Mouse (Mus musculus) kidney, embryonic 15.5 days (tissue): ENCODE measurements at regions not wholly inside any gene's neighbourhood (a gene's known extent, or its start where the extent isn't known, plus 50 kb on each side); places are given as distances from the start of the nearest gene placed in this dataset.

Experiments
- ATAC-seq: fragments of 200-750 bp; cut with Nextera tagmentation; replicated peaks from 2 replicates; pipeline ENCODE4 v1.8.0; 2017; ENCODE audit warnings: moderate TSS enrichment; ENCODE audit not compliant: low FRiP score
- H3K27ac ChIP-seq: fragments of 300-500 bp; sonication (generic); 2 replicates; pipeline ENCODE4 v1.5.1; 2015; ENCODE audit warnings: mild to moderate bottlenecking, inconsistent platforms
- H3K27me3 ChIP-seq: fragments of 300-500 bp; sonication (generic); 2 replicates; pipeline ENCODE4 v1.6.1; 2015; ENCODE audit warnings: inconsistent platforms
- H3K36me3 ChIP-seq: fragments of 300-500 bp; sonication (generic); 2 replicates; pipeline ENCODE4 v1.6.1; 2015; ENCODE audit warnings: inconsistent platforms
- H3K4me1 ChIP-seq: fragments of 300-500 bp; sonication (generic); 2 replicates; pipeline ENCODE4 v1.6.1; 2015; ENCODE audit warnings: inconsistent platforms
- H3K4me2 ChIP-seq: fragments of 300-500 bp; sonication (generic); 2 replicates; pipeline ENCODE4 v1.6.1; 2015; ENCODE audit warnings: moderate library complexity, mild to moderate bottlenecking, inconsistent platforms
- H3K4me3 ChIP-seq: fragments of 300-500 bp; sonication (generic); replicated peaks from 2 replicates; pipeline ENCODE4 v1.5.1; 2015; ENCODE audit warnings: mild to moderate bottlenecking, inconsistent platforms
- H3K9ac ChIP-seq: fragments of 300-500 bp; sonication (generic); 2 replicates; pipeline ENCODE4 v1.6.1; 2015; ENCODE audit warnings: mild to moderate bottlenecking, inconsistent platforms
- H3K9me3 ChIP-seq: fragments of 300-500 bp; sonication (generic); replicated peaks from 2 replicates; pipeline ENCODE4 v1.6.1; 2016; ENCODE audit warnings: inconsistent platforms
- WGBS: fragments of 180-500 bp; shearing (Covaris S2); methylation state at CpG from one replicate; pipeline ENCODE4 v1.1.7; 2015; ENCODE audit warnings: mixed read lengths; 5-methylcytosine and 5-hydroxymethylcytosine counted together

DNA sequence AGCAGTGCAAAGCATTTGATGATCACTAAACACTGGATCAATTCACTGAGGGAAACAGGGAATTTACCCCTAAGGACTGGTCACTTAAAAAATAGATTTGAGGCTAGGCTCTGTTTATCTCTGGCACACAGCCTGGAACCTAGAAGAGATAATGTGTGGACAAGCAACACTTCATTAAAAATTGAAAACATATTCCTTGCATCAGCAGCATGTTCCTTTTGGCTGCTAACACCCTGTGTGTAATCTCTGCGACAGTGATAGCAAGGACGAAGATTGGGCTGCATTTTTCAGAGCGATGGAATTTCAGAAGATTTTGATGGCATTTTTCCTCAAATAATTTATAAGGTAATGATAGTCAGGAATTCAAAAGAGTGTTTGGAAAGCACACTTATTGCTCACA is 310.9 kb downstream of the Nova1 start:
- Histone ChIP-seq H3K9me3 (no peaks in the 10 kb centered on the region; the same call in 1 of the 2 replicates), H3K27me3 (no peaks in the 10 kb centered on the region), H3K27ac (no peak overlapping the region), H3K9ac (no peak overlapping the region), H3K36me3 (no peaks in the 10 kb centered on the region), H3K4me3 (no peak overlapping the region), H3K4me2 (no peak overlapping the region), H3K4me1 (no peaks in the 10 kb centered on the region)
- ATAC-seq: no peak
- 75% methylated on average over 3 of the region's 3 CpGs for WGBS

DNA sequence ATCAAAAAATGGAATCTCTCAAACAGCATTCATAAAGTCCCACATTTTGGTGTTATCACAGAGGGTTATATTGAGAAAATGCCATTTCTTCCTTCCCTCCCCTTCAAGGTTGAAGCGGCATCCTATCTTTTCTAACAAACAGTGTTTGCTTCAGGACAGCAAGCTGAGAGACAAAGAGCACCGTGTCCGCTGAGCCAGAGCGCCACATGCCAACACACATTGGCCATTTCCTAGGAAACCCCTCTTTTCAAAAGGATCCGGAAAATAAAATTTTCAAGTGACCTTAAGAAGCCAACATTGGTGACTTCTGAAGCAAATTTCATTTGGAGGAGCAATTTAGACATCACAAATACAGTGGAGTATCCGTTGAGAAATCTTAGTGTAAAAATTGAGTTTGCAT is 326.3 kb downstream of the Nova1 start:
- Histone ChIP-seq H3K27me3 (no peaks in the 10 kb centered on the region), H3K9ac (no peak overlapping the region), H3K36me3 (no peaks in the 10 kb centered on the region), H3K27ac (no peak overlapping the region), H3K4me2 (no peak overlapping the region), H3K4me1 (no peaks in the 10 kb centered on the region), H3K4me3 (no peak overlapping the region), H3K9me3 (no peaks in the 10 kb centered on the region)
- ATAC-seq: no peak
- 90% methylated on average over 6 of the region's 6 CpGs for WGBS

DNA sequence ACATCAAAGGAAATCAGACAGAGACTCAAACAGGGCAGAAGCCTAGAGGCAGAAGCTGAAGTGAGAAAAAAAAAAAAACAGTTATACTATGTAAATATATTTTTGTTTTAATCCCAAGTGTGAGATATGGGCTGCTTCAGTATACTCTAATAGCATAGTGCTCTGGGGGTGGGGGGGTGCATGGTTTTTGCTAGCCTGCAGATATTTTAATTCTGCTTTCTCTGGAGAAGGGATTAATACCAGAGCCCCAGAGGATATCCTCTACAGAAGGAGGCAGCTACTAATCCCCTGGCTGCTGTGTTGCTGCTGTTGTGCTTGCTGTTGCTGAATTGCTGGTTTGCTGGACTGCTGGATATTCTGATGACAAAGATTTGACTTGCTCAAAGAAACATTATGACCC is 367.8 kb downstream of the Nova1 start:
- Histone ChIP-seq H3K4me2 (no peak overlapping the region), H3K4me1 (no peaks in the 10 kb centered on the region), H3K27me3 (no peaks in the 10 kb centered on the region), H3K36me3 (no peaks in the 10 kb centered on the region), H3K4me3 (no peak overlapping the region), H3K27ac (no peak overlapping the region), H3K9ac (no peak overlapping the region), H3K9me3 (no peaks in the 10 kb centered on the region)
- no peak for ATAC-seq

DNA sequence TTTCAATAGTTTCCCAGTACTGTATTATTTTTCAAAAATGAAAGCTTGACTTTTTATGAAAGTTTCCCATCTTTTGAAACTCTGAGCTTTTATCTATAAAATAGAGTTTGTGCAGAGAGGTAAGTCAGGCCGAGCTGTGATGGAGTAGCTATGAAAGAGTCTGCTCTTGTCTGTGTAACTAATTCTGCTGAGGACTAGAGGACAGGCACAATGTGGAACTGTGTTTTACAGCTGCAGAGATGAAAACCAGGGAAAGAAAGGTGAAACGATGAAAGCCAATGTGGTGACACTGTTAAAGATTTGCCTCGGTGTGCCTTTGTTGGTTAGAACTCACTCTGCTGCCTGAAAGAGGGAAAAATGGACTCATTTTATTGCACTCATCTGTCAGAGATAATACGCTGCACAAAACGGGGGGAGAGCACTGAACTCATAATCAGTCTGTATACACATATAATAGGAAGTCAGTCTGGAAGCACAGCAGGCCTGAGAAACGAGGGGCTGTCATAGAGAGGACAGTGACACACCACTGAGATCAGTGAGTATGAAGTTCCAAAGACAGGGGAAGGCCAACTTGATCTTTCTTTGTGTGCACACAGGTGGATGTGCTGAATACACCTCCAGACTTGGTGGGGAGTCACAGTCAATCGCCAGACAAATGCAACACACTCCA is 373.9 kb downstream of the Nova1 start:
- ATAC-seq: no peak
- Histone ChIP-seq H3K9me3 (no peaks in the 10 kb centered on the region), H3K4me2 (no peak overlapping the region), H3K27ac (no peak overlapping the region), H3K36me3 (no peaks in the 10 kb centered on the region), H3K4me3 (no peak overlapping the region), H3K9ac (no peak overlapping the region), H3K4me1 (no peaks in the 10 kb centered on the region), H3K27me3 (no peaks in the 10 kb centered on the region)
- WGBS: 78% methylated on average over 7 of the region's 7 CpGs

DNA sequence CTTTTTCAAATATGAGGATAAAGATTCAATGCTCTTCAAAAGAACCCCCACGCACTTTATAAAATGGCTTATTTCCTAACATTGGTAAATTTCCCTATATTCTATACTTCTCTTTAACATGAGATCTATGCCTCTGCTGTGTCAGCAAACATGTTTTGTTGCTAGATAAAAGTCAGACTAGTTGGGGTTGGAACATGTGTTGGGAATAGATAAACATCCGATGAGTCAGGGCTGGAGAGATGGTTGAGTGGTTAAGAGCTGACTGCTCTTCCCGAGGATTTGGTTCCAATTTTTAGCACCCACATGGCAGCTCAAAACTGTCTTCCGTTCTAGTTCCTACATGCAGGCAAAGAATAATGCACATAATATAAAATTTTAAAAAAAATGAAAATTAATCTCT is 399.1 kb downstream of the Nova1 start:
- no peak for ATAC-seq
- Histone ChIP-seq H3K36me3 (no peaks in the 10 kb centered on the region), H3K9me3 (no peaks in the 10 kb centered on the region), H3K4me2 (no peak overlapping the region), H3K27ac (no peak overlapping the region), H3K4me3 (no peak overlapping the region), H3K27me3 (no peaks in the 10 kb centered on the region), H3K4me1 (no peaks in the 10 kb centered on the region), H3K9ac (no peak overlapping the region)
- WGBS: 83% methylated on average over 4 of the region's 4 CpGs

DNA sequence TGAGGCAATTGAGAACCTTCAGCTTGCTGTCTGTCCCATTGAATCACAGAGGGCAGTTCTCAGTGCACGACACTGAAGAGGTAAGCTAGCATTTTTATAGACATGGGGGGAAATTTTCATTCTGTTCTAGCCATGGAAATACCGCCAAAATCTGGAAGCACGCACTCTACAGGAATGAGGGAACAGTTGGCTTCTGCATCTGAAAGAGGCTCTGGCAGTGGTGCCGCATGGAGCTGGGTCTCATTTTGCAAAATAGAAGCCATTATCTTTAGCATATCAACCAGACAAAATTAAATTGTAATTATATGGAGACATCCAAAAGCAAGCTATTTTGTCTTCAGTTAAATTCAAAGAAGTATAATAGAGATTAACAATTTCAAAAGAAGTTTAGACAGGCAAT is 399.7 kb downstream of the Nova1 start:
- Histone ChIP-seq H3K27ac (no peak overlapping the region), H3K4me2 (no peak overlapping the region), H3K4me3 (no peak overlapping the region), H3K9me3 (no peaks in the 10 kb centered on the region), H3K36me3 (no peaks in the 10 kb centered on the region), H3K4me1 (no peaks in the 10 kb centered on the region), H3K27me3 (no peaks in the 10 kb centered on the region), H3K9ac (no peak overlapping the region)
- 87% methylated on average over 4 of the region's 4 CpGs for WGBS
- no peak for ATAC-seq

DNA sequence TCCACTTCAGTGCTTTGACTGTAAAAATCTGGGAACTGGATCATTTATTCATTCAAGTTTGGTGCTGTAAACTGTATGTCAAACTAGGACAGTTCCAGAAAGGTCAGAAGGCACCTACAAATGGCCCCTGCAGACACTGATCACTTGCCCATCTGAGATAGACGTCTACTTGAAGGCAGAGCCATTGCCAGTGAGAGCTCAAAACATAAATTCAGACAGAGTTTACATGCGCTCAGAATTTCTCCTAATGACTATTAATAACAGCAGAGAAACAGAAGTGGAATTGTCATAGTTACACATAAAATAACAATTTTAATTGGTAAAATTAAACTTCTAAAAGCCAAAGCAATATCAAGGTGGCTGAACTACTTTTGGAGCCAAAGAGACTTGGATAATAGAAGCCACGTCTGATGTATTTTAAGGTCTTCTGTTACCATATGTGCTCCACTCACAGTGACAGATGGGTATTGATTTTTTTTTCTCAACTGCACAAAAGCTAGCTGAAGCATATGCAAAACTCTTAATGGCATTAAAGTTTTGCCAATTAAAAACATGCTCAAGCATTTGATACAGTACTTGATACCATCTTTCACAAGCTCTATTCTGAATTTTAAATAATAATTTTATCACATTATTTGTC is 401.8 kb downstream of the Nova1 start:
- Histone ChIP-seq H3K4me3 (no peak overlapping the region), H3K4me2 (no peak overlapping the region), H3K27ac (no peak overlapping the region), H3K36me3 (no peaks in the 10 kb centered on the region), H3K4me1 (no peaks in the 10 kb centered on the region), H3K9me3 (no peaks in the 10 kb centered on the region), H3K27me3 (no peaks in the 10 kb centered on the region), H3K9ac (no peak overlapping the region)
- 74% methylated on average over 3 of the region's 3 CpGs for WGBS
- ATAC-seq: no peak

DNA sequence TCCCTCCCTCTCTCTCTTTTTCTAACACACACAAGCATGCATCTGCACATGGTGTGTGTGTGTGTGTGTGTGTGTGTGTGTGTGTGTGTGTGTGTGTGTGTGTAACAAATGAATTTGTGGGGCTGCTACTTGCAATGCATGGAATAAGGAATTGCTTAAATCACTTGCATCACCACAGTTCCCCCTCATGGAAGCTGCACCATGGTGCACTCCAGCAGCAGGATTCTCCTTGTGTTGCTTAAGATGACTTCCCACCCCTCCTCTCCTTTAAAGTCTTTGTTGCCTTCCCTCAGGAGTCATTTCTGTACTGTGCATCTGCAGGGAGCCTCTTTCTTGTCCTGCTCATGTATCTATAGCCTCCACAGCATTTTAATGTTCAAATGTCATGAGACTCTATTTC is 402.5 kb downstream of the Nova1 start:
- Histone ChIP-seq H3K27me3 (no peaks in the 10 kb centered on the region), H3K36me3 (no peaks in the 10 kb centered on the region), H3K4me2 (no peak overlapping the region), H3K4me1 (no peaks in the 10 kb centered on the region), H3K9ac (no peak overlapping the region), H3K9me3 (no peaks in the 10 kb centered on the region), H3K27ac (no peak overlapping the region), H3K4me3 (no peak overlapping the region)
- ATAC-seq: no peak

DNA sequence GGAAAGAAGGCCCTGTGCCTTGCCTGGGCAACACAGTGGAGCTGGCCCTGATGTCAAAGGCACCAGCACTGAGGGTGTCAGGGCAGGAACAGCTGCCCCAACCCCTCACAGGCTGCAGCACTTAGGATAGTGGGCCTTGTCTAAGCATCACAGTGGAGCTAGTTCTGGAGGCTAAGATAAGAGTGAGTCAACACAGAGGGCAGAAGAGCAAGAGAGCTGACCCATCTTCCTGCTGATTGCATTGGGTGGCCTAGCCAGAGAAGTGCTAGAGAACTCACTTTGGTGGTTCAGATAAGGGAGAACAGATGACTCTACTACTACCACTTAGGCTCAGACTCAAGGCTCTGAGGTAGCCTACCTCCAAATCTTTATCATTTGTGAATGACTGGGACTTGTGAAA is 413.1 kb downstream of the Nova1 start:
- Histone ChIP-seq H3K27ac (no peak overlapping the region), H3K4me3 (no peak overlapping the region), H3K4me2 (no peak overlapping the region), H3K36me3 (no peaks in the 10 kb centered on the region), H3K9ac (no peak overlapping the region), H3K4me1 (no peaks in the 10 kb centered on the region), H3K9me3 (no peaks in the 10 kb centered on the region), H3K27me3 (no peaks in the 10 kb centered on the region)
- no peak for ATAC-seq

DNA sequence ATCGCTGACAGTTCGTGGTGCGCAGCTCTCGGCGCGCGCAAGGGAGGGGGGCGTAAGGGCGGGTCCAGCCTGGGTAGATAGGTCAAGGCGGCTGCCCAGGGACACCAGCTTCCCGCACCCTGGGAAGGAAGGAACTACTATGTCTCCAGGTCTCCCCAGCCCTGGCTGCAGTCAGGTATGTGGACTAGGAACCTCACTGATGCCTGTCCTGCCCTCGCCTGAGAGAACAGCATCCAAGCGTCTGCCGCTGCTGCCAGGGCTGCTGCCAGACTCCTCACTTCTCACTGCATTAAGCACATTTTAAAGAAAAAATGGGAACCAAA is 419.1 kb downstream of the Nova1 start:
- peaks cover 3% of the 10 kb centered on the region; the same call in 1 of the 2 replicates for H3K4me1 ChIP-seq
- peak overlapping the region; percentile 31; the same call in 1 of the 2 replicates for H3K9ac ChIP-seq
- no peaks in the 10 kb centered on the region for H3K36me3 ChIP-seq
- under 1% methylated on average over 14 of the region's 14 CpGs for WGBS
- H3K27ac ChIP-seq: no peak overlapping the region
- H3K4me3 ChIP-seq: peak overlapping the region; percentile 55
- H3K27me3 ChIP-seq: peaks cover 8% of the 10 kb centered on the region; the same call in 1 of the 2 replicates
- peak; percentile 87 for ATAC-seq
- peak overlapping the region; percentile 91 for H3K4me2 ChIP-seq
- no peaks in the 10 kb centered on the region for H3K9me3 ChIP-seq

DNA sequence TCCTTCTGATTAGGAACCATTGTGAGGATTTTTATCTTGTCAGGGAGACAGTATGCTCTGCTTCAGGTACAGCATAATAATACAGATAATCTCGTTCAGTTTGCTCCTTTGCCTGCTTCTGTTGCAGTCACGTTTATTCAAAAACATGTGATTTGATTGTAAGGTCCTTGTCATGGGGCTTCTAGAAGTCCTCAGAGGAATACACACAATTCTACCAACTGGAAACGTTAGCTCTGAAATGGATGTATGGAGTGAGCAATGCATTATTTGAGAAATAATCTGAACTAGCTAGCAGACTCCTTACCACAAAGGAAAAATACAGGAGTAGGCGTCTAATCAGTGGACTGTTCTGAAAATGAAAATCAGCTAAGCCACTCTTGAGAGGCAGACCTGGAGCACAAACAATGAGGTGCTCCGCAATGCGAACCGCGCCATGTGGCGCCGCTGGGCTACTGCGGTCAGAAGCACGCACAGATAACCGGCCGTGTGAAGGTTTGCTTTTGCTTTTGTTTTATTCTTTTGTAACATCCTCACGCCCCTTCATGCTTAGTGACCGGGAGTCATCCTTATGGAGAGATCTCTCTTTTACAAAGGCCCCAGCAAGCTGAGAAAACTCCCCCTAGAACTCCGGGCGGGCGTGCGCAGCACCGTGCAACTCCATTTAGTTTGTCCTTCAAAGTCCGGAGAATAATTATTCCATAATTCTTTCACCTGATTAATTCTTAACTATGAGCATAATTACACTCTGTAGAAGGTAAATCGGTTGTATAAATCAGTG is 419.7 kb downstream of the Nova1 start:
- peak overlapping the region; percentile 55 for H3K4me3 ChIP-seq
- no peaks in the 10 kb centered on the region for H3K36me3 ChIP-seq
- H3K27ac ChIP-seq: no peak overlapping the region
- peak; percentile 87 for ATAC-seq
- H3K4me2 ChIP-seq: peak overlapping the region; percentile 91
- H3K9ac ChIP-seq: peak overlapping the region; percentile 31; the same call in 1 of the 2 replicates
- 6% methylated on average over 23 of the region's 23 CpGs for WGBS
- no peaks in the 10 kb centered on the region for H3K9me3 ChIP-seq
- peaks cover 3% of the 10 kb centered on the region; the same call in 1 of the 2 replicates for H3K4me1 ChIP-seq
- peaks cover 8% of the 10 kb centered on the region; the same call in 1 of the 2 replicates for H3K27me3 ChIP-seq

DNA sequence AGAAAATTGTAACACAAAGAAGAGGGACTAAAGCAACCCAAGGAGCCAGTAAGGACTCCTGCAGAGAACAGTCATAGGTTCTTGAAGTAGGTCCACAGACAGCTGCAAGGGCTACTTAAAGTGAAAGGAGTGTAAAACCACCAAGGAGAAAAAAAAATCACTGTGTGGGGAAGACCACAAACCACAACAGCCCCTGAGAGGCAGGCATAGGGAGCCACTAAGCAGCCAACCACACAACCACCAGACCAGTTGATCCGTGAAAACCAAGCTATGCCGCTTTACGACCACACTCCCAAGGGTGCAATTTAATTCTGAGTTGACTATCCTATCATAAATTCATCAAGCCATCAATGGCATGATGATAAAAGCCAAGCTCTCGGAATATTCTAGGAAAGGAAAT is 423.5 kb downstream of the Nova1 start:
- ATAC-seq: no peak
- H3K36me3 ChIP-seq: no peaks in the 10 kb centered on the region
- H3K4me1 ChIP-seq: peaks cover 3% of the 10 kb centered on the region; the same call in 1 of the 2 replicates
- WGBS: 38% methylated on average over 4 of the region's 4 CpGs
- peaks cover 8% of the 10 kb centered on the region; the same call in 1 of the 2 replicates for H3K27me3 ChIP-seq
- no peak overlapping the region for H3K27ac ChIP-seq
- H3K9ac ChIP-seq: no peak overlapping the region
- H3K9me3 ChIP-seq: no peaks in the 10 kb centered on the region
- H3K4me3 ChIP-seq: no peak overlapping the region
- no peak overlapping the region for H3K4me2 ChIP-seq
